Mouse (Mus musculus) hindbrain, embryonic 11.5 days (tissue): ENCODE measurements at regions not wholly inside any gene's neighbourhood (a gene's known extent, or its start where the extent isn't known, plus 50 kb on each side); places are given as distances from the start of the nearest gene placed in this dataset.

Experiments used
- ATAC-seq: fragments of 200-750 bp; cut with Nextera tagmentation; 2 replicates; pipeline ENCODE4 v1.8.0; 2017; ENCODE audit warnings: mild to moderate bottlenecking, moderate TSS enrichment, moderate library complexity; ENCODE audit not compliant: low FRiP score
- DNase-seq: peaks from one replicate; pipeline ENCODE4 v3.0.0-alpha.2; 2015; ENCODE audit warnings: low spot score
- H3K27ac ChIP-seq: fragments of 300-500 bp; sonication (generic); 2 replicates; pipeline ENCODE4 v1.5.1; 2014; ENCODE audit warnings: mild to moderate bottlenecking, low read depth, low read length
- H3K27me3 ChIP-seq: fragments of 300-500 bp; sonication (generic); 2 replicates; pipeline ENCODE4 v1.6.1; 2014; ENCODE audit warnings: mild to moderate bottlenecking, low read length, moderate library complexity, mixed read lengths; ENCODE audit not compliant: control insufficient read depth, insufficient read depth
- H3K36me3 ChIP-seq: fragments of 300-500 bp; sonication (generic); 2 replicates; pipeline ENCODE4 v1.6.1; 2014; ENCODE audit warnings: mild to moderate bottlenecking, low read length, moderate library complexity, mixed read lengths; ENCODE audit not compliant: control insufficient read depth, insufficient read depth
- H3K4me1 ChIP-seq: fragments of 300-500 bp; sonication (generic); replicated peaks from 2 replicates; pipeline ENCODE4 v1.6.1; 2014; ENCODE audit warnings: low read length, mixed read lengths; ENCODE audit not compliant: control insufficient read depth, insufficient read depth
- H3K4me2 ChIP-seq: fragments of 300-500 bp; sonication (generic); replicated peaks from 2 replicates; pipeline ENCODE4 v1.6.1; 2014; ENCODE audit warnings: mild to moderate bottlenecking, low read depth, low read length
- H3K4me3 ChIP-seq: fragments of 300-500 bp; sonication (generic); 2 replicates; pipeline ENCODE4 v1.5.1; 2014; ENCODE audit warnings: low read depth, low read length
- H3K9ac ChIP-seq: fragments of 300-500 bp; sonication (generic); 2 replicates; pipeline ENCODE4 v1.6.1; 2014; ENCODE audit warnings: low read depth, low read length
- H3K9me3 ChIP-seq: fragments of 300-500 bp; sonication (generic); 2 replicates; pipeline ENCODE4 v1.6.1; 2016; ENCODE audit warnings: low read length; ENCODE audit not compliant: control insufficient read depth
- WGBS: fragments of 180-500 bp; shearing (Covaris S2); extraction: QIAGEN DNeasy Blood & Tissue Kit; methylation state at CpG from one replicate; pipeline ENCODE4 v1.1.7; 2014; 5-methylcytosine and 5-hydroxymethylcytosine counted together

DNA sequence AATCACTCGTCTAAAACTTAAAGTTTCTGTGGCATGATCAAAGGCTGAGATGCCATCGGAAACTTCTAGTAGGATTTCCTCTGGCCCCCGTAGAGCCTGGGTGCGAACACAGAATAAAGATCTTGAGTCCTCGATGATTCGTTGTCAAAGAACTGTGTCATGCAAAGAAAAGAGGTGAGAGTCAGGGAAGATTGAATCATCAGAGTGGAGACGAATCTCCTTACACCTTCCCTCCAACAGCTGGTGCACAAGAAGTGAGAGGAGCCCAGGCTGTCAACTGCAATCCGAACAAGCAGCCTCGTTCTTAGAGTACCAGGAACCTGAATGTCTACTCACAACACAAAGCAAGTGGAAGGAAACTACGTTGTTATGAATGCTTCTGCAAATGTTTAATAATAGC is 52.7 kb upstream of the Atp2b1 start:
- DNase-seq (no peak), ATAC-seq (no peak)
- Histone ChIP-seq H3K27ac (no peak overlapping the region), H3K4me1 (no peaks in the 10 kb centered on the region), H3K4me2 (no peak overlapping the region), H3K4me3 (no peak overlapping the region), H3K9me3 (no peaks in the 10 kb centered on the region), H3K27me3 (no peaks in the 10 kb centered on the region), H3K9ac (no peak overlapping the region), H3K36me3 (no peaks in the 10 kb centered on the region)
- 88% methylated on average over 10 of the region's 10 CpGs for WGBS

DNA sequence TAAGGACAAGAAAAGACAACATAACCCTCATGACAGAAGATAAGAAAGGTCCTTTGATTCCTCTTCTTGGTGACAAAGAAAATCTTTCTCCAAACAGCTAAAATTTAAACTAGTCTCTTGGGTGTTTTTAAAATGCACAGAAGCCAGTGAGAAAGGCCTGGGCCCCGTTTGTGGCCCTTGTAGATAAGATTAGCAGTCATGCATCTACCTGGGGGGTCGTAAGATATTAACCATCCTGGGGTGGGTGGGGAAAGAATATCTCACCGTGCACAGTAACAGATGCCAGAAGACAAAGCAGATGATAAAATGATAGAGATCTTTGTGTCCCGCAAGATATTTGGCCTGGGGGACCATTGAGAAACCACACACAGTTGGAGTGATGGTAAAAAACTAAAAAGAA is 51.5 kb upstream of the Atp2b1 start:
- H3K9ac ChIP-seq, result no peak overlapping the region
- no peak overlapping the region for H3K27ac ChIP-seq
- no peak for DNase-seq
- H3K4me2 ChIP-seq, result no peak overlapping the region
- ATAC-seq, result no peak
- H3K27me3 ChIP-seq, result no peaks in the 10 kb centered on the region
- no peaks in the 10 kb centered on the region for H3K36me3 ChIP-seq
- 81% methylated on average over 4 of the region's 4 CpGs for WGBS
- H3K9me3 ChIP-seq, result no peaks in the 10 kb centered on the region
- H3K4me1 ChIP-seq, result no peaks in the 10 kb centered on the region
- no peak overlapping the region for H3K4me3 ChIP-seq

DNA sequence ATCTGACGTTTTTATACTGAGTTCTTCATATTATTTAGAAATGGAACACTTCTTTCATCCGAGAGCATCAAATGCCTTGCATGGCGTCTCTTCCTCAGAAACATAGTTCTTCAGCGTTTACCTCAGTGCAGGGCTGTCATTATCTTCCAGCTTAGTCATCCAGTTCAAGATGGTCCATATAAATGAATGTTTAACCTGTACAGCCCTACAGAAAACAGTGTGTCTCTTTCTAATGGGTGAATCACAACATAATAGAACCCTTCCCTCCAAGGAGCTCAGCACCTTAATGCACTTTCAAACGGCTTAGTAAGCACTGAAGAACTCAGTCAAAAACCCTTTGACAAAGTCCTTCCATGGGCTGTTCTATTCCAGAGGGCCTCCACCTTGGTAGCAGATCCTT is 49.8 kb upstream of the Atp2b1 start:
- Histone ChIP-seq H3K27ac (no peak overlapping the region), H3K9ac (no peak overlapping the region), H3K4me3 (no peak overlapping the region), H3K36me3 (no peaks in the 10 kb centered on the region), H3K4me1 (no peaks in the 10 kb centered on the region), H3K27me3 (no peaks in the 10 kb centered on the region), H3K4me2 (no peak overlapping the region), H3K9me3 (no peaks in the 10 kb centered on the region)
- DNase-seq, result no peak
- no peak for ATAC-seq
- WGBS, result 87% methylated on average over 5 of the region's 5 CpGs
